Mouse (Mus musculus) ES-Bruce4 (cell line): ENCODE measurements around the gene Vsig10.

ENCODE experiments used
- CTCF ChIP-seq: IDR thresholded peaks from one replicate; pipeline ENCODE4 v1.8.1; 2011; ENCODE audit warnings: low read depth, low read length
- POLR2A ChIP-seq: IDR thresholded peaks from one replicate; pipeline ENCODE4 v1.8.1; 2011; ENCODE audit warnings: low read length; ENCODE audit not compliant: insufficient read depth

DNA sequence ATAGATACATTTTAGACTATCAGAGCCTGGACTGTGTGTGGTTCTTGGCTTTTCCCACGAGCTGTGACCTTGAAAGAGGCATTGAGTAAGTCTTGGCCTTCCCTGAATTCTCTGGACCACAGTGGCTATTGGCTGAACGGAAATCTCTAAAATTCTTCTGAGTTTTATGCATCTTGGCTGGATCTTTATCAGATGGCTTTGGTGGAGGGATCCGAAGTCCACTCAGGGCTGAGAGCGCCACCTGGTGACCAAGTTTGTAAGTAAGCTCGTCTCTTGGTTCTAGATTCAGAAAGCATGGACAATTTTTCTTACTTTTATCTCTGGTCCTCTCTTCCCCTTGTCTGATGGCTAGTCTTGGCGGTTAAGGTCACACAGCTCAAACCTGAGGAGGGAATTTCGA is 13.9 kb upstream of the Vsig10 start:
- TF ChIP-seq CTCF, result peak; percentile 75
- no peak for TF ChIP-seq POLR2A
